Mouse (Mus musculus): ENCODE results near the gene Gnb5. TPM values are rescaled to one million over a fixed set of nuclear protein-coding genes. Genes with fewer than 3 reads are reported as not detected.

Gene Gnb5
- polyA plus RNA-seq, 1 experiment from 2014 or later = 16.8 TPM

GRCm38 (mm10) chr9:75338016-75338415 lies 31.9 kb downstream of the Gnb5 start:
- Histone ChIP-seq H3K27ac (ENCODE audit: low read length) (no peak overlapping the region), H3K9me3 (ENCODE audit: control insufficient read depth, low read length) (no peaks in the 10 kb centered on the region), H3K4me1 (replicated peaks; ENCODE audit: control insufficient read depth, insufficient read depth, low read length) (no peaks in the 10 kb centered on the region), H3K27me3 (ENCODE audit: control insufficient read depth, insufficient read depth, low read depth, low read length) (no peaks in the 10 kb centered on the region), H3K4me2 (ENCODE audit: low read depth, low read length) (no peak overlapping the region), H3K9ac (ENCODE audit: low read length) (no peak overlapping the region), H3K36me3 (ENCODE audit: control insufficient read depth, insufficient read depth, low read length) (peaks cover 16% of the 10 kb centered on the region), H3K4me3 (ENCODE audit: low read length) (no peak overlapping the region)
- ATAC-seq (ENCODE audit: low read depth) = no peak
- WGBS = 88% methylated on average over 6 of the region's 6 CpGs

GRCm38 (mm10) chr9:75342433-75342832 lies 36.3 kb downstream of the Gnb5 start:
- no peaks in the 10 kb centered on the region for H3K9me3 ChIP-seq (ENCODE audit: control insufficient read depth, low read length)
- peaks cover 11% of the 10 kb centered on the region for H3K36me3 ChIP-seq (ENCODE audit: control insufficient read depth, insufficient read depth, low read length)
- no peaks in the 10 kb centered on the region for H3K4me1 ChIP-seq (replicated peaks; ENCODE audit: control insufficient read depth, insufficient read depth, low read length)
- H3K4me2 ChIP-seq (ENCODE audit: low read depth, low read length) = no peak overlapping the region
- no peak overlapping the region for H3K9ac ChIP-seq (ENCODE audit: low read length)
- H3K27me3 ChIP-seq (ENCODE audit: control insufficient read depth, insufficient read depth, low read depth, low read length) = no peaks in the 10 kb centered on the region
- 80% methylated on average over 4 of the region's 4 CpGs for WGBS
- no peak overlapping the region for H3K27ac ChIP-seq (ENCODE audit: low read length)
- no peak for ATAC-seq (ENCODE audit: low read depth)
- H3K4me3 ChIP-seq (ENCODE audit: low read length) = no peak overlapping the region

- H3K9me3 ChIP-seq (ENCODE audit: control insufficient read depth, low read length) = no peaks in the 10 kb centered on the region
- H3K4me1 ChIP-seq (replicated peaks; ENCODE audit: control insufficient read depth, insufficient read depth, low read length) = no peaks in the 10 kb centered on the region
- H3K4me2 ChIP-seq (ENCODE audit: low read depth, low read length) = no peak within 1 kb of the TSS
- H3K27ac ChIP-seq (ENCODE audit: low read length) = no peak within 1 kb of the TSS
- H3K9ac ChIP-seq (ENCODE audit: low read length) = no peak within 1 kb of the TSS
- H3K36me3 ChIP-seq (ENCODE audit: control insufficient read depth, insufficient read depth, low read length) = 0 out of 2 replicates have a peak, but pooled peaks cover 2% of the 10 kb centered on the region
- H3K4me3 ChIP-seq (ENCODE audit: low read length) = no peak within 1 kb of the TSS
- WGBS = 91% methylated on average over 5 of the region's 5 CpGs
- H3K27me3 ChIP-seq (ENCODE audit: control insufficient read depth, insufficient read depth, low read depth, low read length) = no peaks in the 10 kb centered on the region
- no peak for ATAC-seq (ENCODE audit: low read depth)
Measured at GRCm38 (mm10) chr9:75347458-75347857, 41.4 kb downstream of the Gnb5 start, which contains the start of gene Bcl2l10. TSS of gene Bcl2l10 (plus strand) at chr9:75347758.

GRCm38 (mm10) chr9:75348066-75348465 lies 42.0 kb downstream of the Gnb5 start:
- H3K27ac ChIP-seq (ENCODE audit: low read length) = no peak overlapping the region
- H3K4me3 ChIP-seq (ENCODE audit: low read length) = no peak overlapping the region
- no peak overlapping the region for H3K9ac ChIP-seq (ENCODE audit: low read length)
- no peaks in the 10 kb centered on the region for H3K27me3 ChIP-seq (ENCODE audit: control insufficient read depth, insufficient read depth, low read depth, low read length)
- WGBS = 88% methylated on average over 17 of the region's 17 CpGs
- ATAC-seq (ENCODE audit: low read depth) = no peak
- no peaks in the 10 kb centered on the region for H3K9me3 ChIP-seq (ENCODE audit: control insufficient read depth, low read length)
- H3K4me2 ChIP-seq (ENCODE audit: low read depth, low read length) = no peak overlapping the region
- no peaks in the 10 kb centered on the region for H3K4me1 ChIP-seq (replicated peaks; ENCODE audit: control insufficient read depth, insufficient read depth, low read length)
- 0 out of 2 replicates have a peak, but pooled peaks cover 2% of the 10 kb centered on the region for H3K36me3 ChIP-seq (ENCODE audit: control insufficient read depth, insufficient read depth, low read length)

GRCm38 (mm10) chr9:75348641-75349040 lies 42.6 kb downstream of the Gnb5 start:
- WGBS = 79% methylated on average over 3 of the region's 3 CpGs
- no peak overlapping the region for H3K4me2 ChIP-seq (ENCODE audit: low read depth, low read length)
- H3K36me3 ChIP-seq (ENCODE audit: control insufficient read depth, insufficient read depth, low read length) = 0 out of 2 replicates have a peak, but pooled peaks cover 2% of the 10 kb centered on the region
- H3K27me3 ChIP-seq (ENCODE audit: control insufficient read depth, insufficient read depth, low read depth, low read length) = no peaks in the 10 kb centered on the region
- no peak overlapping the region for H3K27ac ChIP-seq (ENCODE audit: low read length)
- no peak for ATAC-seq (ENCODE audit: low read depth)
- H3K9ac ChIP-seq (ENCODE audit: low read length) = no peak overlapping the region
- H3K4me1 ChIP-seq (replicated peaks; ENCODE audit: control insufficient read depth, insufficient read depth, low read length) = no peaks in the 10 kb centered on the region
- no peak overlapping the region for H3K4me3 ChIP-seq (ENCODE audit: low read length)
- H3K9me3 ChIP-seq (ENCODE audit: control insufficient read depth, low read length) = no peaks in the 10 kb centered on the region

- 67% methylated on average over 8 of the region's 8 CpGs for WGBS
- no peak overlapping the region for H3K4me3 ChIP-seq (ENCODE audit: low read length)
- no peak overlapping the region for H3K27ac ChIP-seq (ENCODE audit: low read length)
Measured at GRCm38 (mm10) chr9:75353094-75353493, 47.0 kb downstream of the Gnb5 start.

DNA sequence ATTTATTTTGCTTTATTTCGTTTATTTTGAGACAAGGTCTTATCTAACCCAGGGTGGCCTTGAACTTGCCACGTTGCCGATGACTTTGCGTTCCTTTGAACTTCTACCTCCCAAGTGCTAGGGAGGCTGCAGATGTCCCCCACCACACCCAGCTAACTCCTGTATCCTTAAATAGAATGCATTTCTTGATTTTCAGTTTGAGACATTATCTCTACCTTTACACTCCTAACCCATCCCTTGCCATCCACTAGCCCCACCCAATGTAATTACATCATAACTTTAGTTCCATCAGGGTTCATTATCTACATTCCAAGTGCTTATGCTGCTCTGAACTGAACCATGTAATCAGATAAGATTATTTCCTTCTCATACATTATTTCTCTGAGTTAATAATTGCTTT lies 49.7 kb downstream of the Gnb5 start:
- no peaks in the 10 kb centered on the region; the same call in 1 of the 2 replicates for H3K27me3 ChIP-seq (ENCODE audit: control insufficient read depth, insufficient read depth, low read depth, low read length)
- no peaks in the 10 kb centered on the region for H3K9me3 ChIP-seq (ENCODE audit: control insufficient read depth, low read length)
- no peaks in the 10 kb centered on the region for H3K36me3 ChIP-seq (ENCODE audit: control insufficient read depth, insufficient read depth, low read length)
- WGBS = 64% methylated on average over 4 of the region's 4 CpGs
- H3K4me1 ChIP-seq (replicated peaks; ENCODE audit: control insufficient read depth, insufficient read depth, low read length) = no peaks in the 10 kb centered on the region
- no peak overlapping the region for H3K4me2 ChIP-seq (ENCODE audit: low read depth, low read length)
- no peak for ATAC-seq (ENCODE audit: low read depth)
- H3K4me3 ChIP-seq (ENCODE audit: low read length) = no peak overlapping the region
- no peak overlapping the region for H3K27ac ChIP-seq (ENCODE audit: low read length)
- no peak overlapping the region for H3K9ac ChIP-seq (ENCODE audit: low read length)

More at GRCm38 (mm10) chr9:75353094-75353493, 47.0 kb downstream of the Gnb5 start:
- Histone ChIP-seq H3K4me2 (ENCODE audit: low read depth, low read length) (no peak overlapping the region), H3K36me3 (ENCODE audit: control insufficient read depth, insufficient read depth, low read length) (no peaks in the 10 kb centered on the region), H3K4me1 (replicated peaks; ENCODE audit: control insufficient read depth, insufficient read depth, low read length) (no peaks in the 10 kb centered on the region), H3K9me3 (ENCODE audit: control insufficient read depth, low read length) (no peaks in the 10 kb centered on the region), H3K27me3 (ENCODE audit: control insufficient read depth, insufficient read depth, low read depth, low read length) (no peaks in the 10 kb centered on the region), H3K9ac (ENCODE audit: low read length) (no peak overlapping the region)
- no peak for ATAC-seq (ENCODE audit: low read depth)

DNA sequence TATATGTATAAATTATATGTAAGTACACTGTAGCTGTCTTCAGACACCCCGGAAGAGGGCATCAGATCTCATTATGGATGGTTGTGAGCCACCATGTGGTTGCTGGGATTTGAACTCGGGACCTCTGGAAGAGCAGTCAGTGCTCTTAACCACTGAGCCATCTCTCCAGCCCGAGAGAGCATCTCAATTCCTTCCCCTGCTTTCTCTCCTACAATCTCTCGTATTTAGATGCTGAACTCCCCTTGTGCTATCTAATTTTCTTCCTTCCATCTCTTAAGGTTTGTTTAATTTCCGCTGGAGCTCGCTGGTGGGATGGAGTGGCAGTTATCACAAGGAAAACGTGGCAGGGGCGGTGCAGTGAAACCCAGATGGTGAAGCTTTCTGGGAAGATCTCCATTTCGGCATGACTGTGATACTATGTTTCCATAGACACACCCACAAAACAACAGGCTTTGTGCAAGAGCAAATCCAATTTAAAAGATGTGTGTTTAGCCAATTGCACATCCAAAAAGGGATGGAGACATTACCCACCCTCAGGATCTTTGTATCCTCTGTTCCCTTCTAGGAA lies 51.1 kb downstream of the Gnb5 start:
- Histone ChIP-seq H3K36me3 (ENCODE audit: control insufficient read depth, insufficient read depth, low read length) (no peaks in the 10 kb centered on the region), H3K4me2 (ENCODE audit: low read depth, low read length) (no peak overlapping the region), H3K9me3 (ENCODE audit: control insufficient read depth, low read length) (no peaks in the 10 kb centered on the region), H3K4me3 (ENCODE audit: low read length) (no peak overlapping the region), H3K4me1 (replicated peaks; ENCODE audit: control insufficient read depth, insufficient read depth, low read length) (no peaks in the 10 kb centered on the region), H3K27me3 (ENCODE audit: control insufficient read depth, insufficient read depth, low read depth, low read length) (no peaks in the 10 kb centered on the region; the same call in 1 of the 2 replicates), H3K9ac (ENCODE audit: low read length) (no peak overlapping the region), H3K27ac (ENCODE audit: low read length) (no peak overlapping the region)
- ATAC-seq (ENCODE audit: low read depth) = no peak
- WGBS = 64% methylated on average over 9 of the region's 9 CpGs

- no peak overlapping the region for H3K27ac ChIP-seq (ENCODE audit: low read length)
- ATAC-seq (ENCODE audit: low read depth) = peak; percentile 57; the same call in 1 of the 2 replicates
Measured at GRCm38 (mm10) chr9:75361699-75362098, 55.6 kb downstream of the Gnb5 start.

More at GRCm38 (mm10) chr9:75361699-75362098, 55.6 kb downstream of the Gnb5 start:
- H3K4me1 ChIP-seq (replicated peaks; ENCODE audit: control insufficient read depth, insufficient read depth, low read length) = no peaks in the 10 kb centered on the region
- H3K27me3 ChIP-seq (ENCODE audit: control insufficient read depth, insufficient read depth, low read depth, low read length) = no peaks in the 10 kb centered on the region; the same call in 1 of the 2 replicates
- no peaks in the 10 kb centered on the region for H3K36me3 ChIP-seq (ENCODE audit: control insufficient read depth, insufficient read depth, low read length)
- no peak overlapping the region for H3K9ac ChIP-seq (ENCODE audit: low read length)
- no peak overlapping the region for H3K4me2 ChIP-seq (ENCODE audit: low read depth, low read length)
- 29% methylated on average over 5 of the region's 5 CpGs for WGBS
- H3K9me3 ChIP-seq (ENCODE audit: control insufficient read depth, low read length) = no peaks in the 10 kb centered on the region
- H3K4me3 ChIP-seq (ENCODE audit: low read length) = no peak overlapping the region
